Mouse (Mus musculus) forelimb bud, embryonic 11.5 days (tissue): ENCODE measurements around the gene Cep104.

Experiments
- DNase-seq: peaks from one replicate; pipeline ENCODE4 v3.0.0-alpha.2; 2012; ENCODE audit warnings: low read depth, low spot score

Cep104 gene

GRCm38 (mm10) chr4:154042577-154042976, 67.6 kb downstream of the Cep104 start, which contains the start of gene Ccdc27:
Gene Ccdc27 (minus strand): TSS chr4:154042677.
- DNase-seq = no peak

GRCm38 (mm10) chr4:154045837-154046236, 70.8 kb downstream of the Cep104 start:
- no peak for DNase-seq

- DNase-seq = no peak
These were observed 76.4 kb downstream of the Cep104 start for GRCm38 (mm10) chr4:154051401-154051800.

GRCm38 (mm10) chr4:154053065-154053464, 78.1 kb downstream of the Cep104 start:
- DNase-seq = no peak

GRCm38 (mm10) chr4:154055482-154055881, 80.5 kb downstream of the Cep104 start:
- no peak for DNase-seq

- no peak for DNase-seq
These were observed 81.1 kb downstream of the Cep104 start for GRCm38 (mm10) chr4:154056046-154056445.

GRCm38 (mm10) chr4:154056661-154057060, 81.7 kb downstream of the Cep104 start:
- no peak for DNase-seq

GRCm38 (mm10) chr4:154057696-154058095, 82.7 kb downstream of the Cep104 start:
- DNase-seq = no peak
